Mouse (Mus musculus) embryonic facial prominence, embryonic 12.5 days (tissue): ENCODE measurements around the gene Crlf1. TPM values are rescaled to one million over a fixed set of nuclear protein-coding genes. Genes with fewer than 3 reads are reported as not detected.
A peak's percentile ranks its signal among the peaks of the same experiment; 100 is the strongest.

Experiments
- ATAC-seq: fragments of 200-750 bp; cut with Nextera tagmentation; 2 replicates; pipeline ENCODE4 v1.8.0; 2017; ENCODE audit not compliant: insufficient number of reproducible peaks, insufficient read depth, low FRiP score, low TSS enrichment
- H3K27ac ChIP-seq: fragments of 300-500 bp; sonication (generic); 2 replicates; pipeline ENCODE4 v1.5.1; 2016; ENCODE audit warnings: mild to moderate bottlenecking
- H3K27me3 ChIP-seq: fragments of 300-500 bp; sonication (generic); 2 replicates; pipeline ENCODE4 v1.6.1; 2016; ENCODE audit warnings: mild to moderate bottlenecking, moderate library complexity
- H3K36me3 ChIP-seq: fragments of 300-500 bp; sonication (generic); 2 replicates; pipeline ENCODE4 v1.6.1; 2016; ENCODE audit warnings: mild to moderate bottlenecking
- H3K4me1 ChIP-seq: fragments of 300-500 bp; sonication (generic); 2 replicates; pipeline ENCODE4 v1.6.1; 2016
- H3K4me2 ChIP-seq: fragments of 300-500 bp; sonication (generic); replicated peaks from 2 replicates; pipeline ENCODE4 v1.6.1; 2016; ENCODE audit warnings: mild to moderate bottlenecking, moderate library complexity
- H3K4me3 ChIP-seq: fragments of 300-500 bp; sonication (generic); 2 replicates; pipeline ENCODE4 v1.5.1; 2016; ENCODE audit warnings: mild to moderate bottlenecking
- H3K9ac ChIP-seq: fragments of 300-500 bp; sonication (generic); 2 replicates; pipeline ENCODE4 v1.6.1; 2016; ENCODE audit warnings: mild to moderate bottlenecking, moderate library complexity
- H3K9me3 ChIP-seq: fragments of 300-500 bp; sonication (generic); 2 replicates; pipeline ENCODE4 v1.6.1; 2016; ENCODE audit warnings: mild to moderate bottlenecking, moderate library complexity
- WGBS: fragments of 180-500 bp; shearing (Covaris S2); methylation state at CpG from one replicate; pipeline ENCODE4 v1.1.7; 2016; 5-methylcytosine and 5-hydroxymethylcytosine counted together
- polyA plus RNA-seq: library from polyadenylated mRNA; unstranded; fragments of >200 nt; fragmentation: Nextera tagmentation; extraction: Ambion mirVana; gene quantifications from 2 replicates; pipeline ENCODE4 v1.2.1, GENCODE M21; 2016

Gene Crlf1
- polyA plus RNA-seq, 1 experiment from 2014 or later: 74.4 TPM

- ATAC-seq: no peak
- Histone ChIP-seq H3K4me1 (no peaks in the 10 kb centered on the region), H3K4me2 (no peak overlapping the region), H3K27me3 (no peaks in the 10 kb centered on the region), H3K9ac (no peak overlapping the region), H3K36me3 (0 out of 2 replicates have a peak, but pooled peaks cover under 1% of the 10 kb centered on the region), H3K4me3 (no peak overlapping the region), H3K9me3 (no peaks in the 10 kb centered on the region), H3K27ac (no peak overlapping the region)
- 82% methylated on average over 9 of the region's 9 CpGs for WGBS
These were observed 32.4 kb upstream of the Crlf1 start for GRCm38 (mm10) chr8:70460606-70461005.

GRCm38 (mm10) chr8:70461765-70462515 is 31.0 kb upstream of the Crlf1 start:
- Histone ChIP-seq H3K9me3 (no peaks in the 10 kb centered on the region), H3K36me3 (peaks cover 9% of the 10 kb centered on the region; the same call in 1 of the 2 replicates), H3K9ac (no peak overlapping the region), H3K4me2 (no peak overlapping the region), H3K4me1 (peaks cover 5% of the 10 kb centered on the region; the same call in 1 of the 2 replicates), H3K4me3 (no peak overlapping the region), H3K27me3 (no peaks in the 10 kb centered on the region), H3K27ac (no peak overlapping the region)
- WGBS: 90% methylated on average over 16 of the region's 16 CpGs
- ATAC-seq: no peak

GRCm38 (mm10) chr8:70462516-70462813 is 30.5 kb upstream of the Crlf1 start:
- 94% methylated on average over 8 of the region's 8 CpGs for WGBS
- peaks cover 10% of the 10 kb centered on the region for H3K4me1 ChIP-seq
- H3K9ac ChIP-seq: no peak overlapping the region
- no peak overlapping the region for H3K4me2 ChIP-seq
- no peak for ATAC-seq
- H3K27me3 ChIP-seq: no peaks in the 10 kb centered on the region
- H3K9me3 ChIP-seq: no peaks in the 10 kb centered on the region
- H3K36me3 ChIP-seq: peaks cover 10% of the 10 kb centered on the region; the same call in 1 of the 2 replicates
- no peak overlapping the region for H3K27ac ChIP-seq
- no peak overlapping the region for H3K4me3 ChIP-seq

- ATAC-seq: no peak
- Histone ChIP-seq H3K9me3 (no peaks in the 10 kb centered on the region), H3K36me3 (peaks cover 11% of the 10 kb centered on the region; the same call in 1 of the 2 replicates), H3K4me2 (no peak overlapping the region), H3K27me3 (no peaks in the 10 kb centered on the region), H3K9ac (no peak overlapping the region), H3K4me1 (peaks cover 18% of the 10 kb centered on the region), H3K4me3 (no peak overlapping the region), H3K27ac (no peak overlapping the region)
- 91% methylated on average over 4 of the region's 4 CpGs for WGBS
These were observed 29.7 kb upstream of the Crlf1 start for GRCm38 (mm10) chr8:70463306-70463705.

GRCm38 (mm10) chr8:70464162-70464561 is 28.8 kb upstream of the Crlf1 start:
- Histone ChIP-seq H3K27ac (no peak overlapping the region), H3K9me3 (no peaks in the 10 kb centered on the region), H3K9ac (no peak overlapping the region), H3K4me3 (no peak overlapping the region), H3K4me1 (peaks cover 18% of the 10 kb centered on the region), H3K27me3 (no peaks in the 10 kb centered on the region), H3K36me3 (peaks cover 11% of the 10 kb centered on the region; the same call in 1 of the 2 replicates), H3K4me2 (no peak overlapping the region)
- WGBS: 83% methylated on average over 6 of the region's 6 CpGs
- no peak for ATAC-seq

GRCm38 (mm10) chr8:70465701-70466100 is 27.3 kb upstream of the Crlf1 start:
- no peak for ATAC-seq
- no peaks in the 10 kb centered on the region for H3K9me3 ChIP-seq
- H3K4me2 ChIP-seq: no peak overlapping the region
- H3K27ac ChIP-seq: no peak overlapping the region
- 94% methylated on average over 4 of the region's 4 CpGs for WGBS
- no peaks in the 10 kb centered on the region for H3K27me3 ChIP-seq
- H3K36me3 ChIP-seq: peaks cover 11% of the 10 kb centered on the region; the same call in 1 of the 2 replicates
- no peak overlapping the region for H3K9ac ChIP-seq
- no peak overlapping the region for H3K4me3 ChIP-seq
- peaks cover 18% of the 10 kb centered on the region for H3K4me1 ChIP-seq

GRCm38 (mm10) chr8:70466305-70466704 is 26.7 kb upstream of the Crlf1 start:
- H3K4me3 ChIP-seq: no peak overlapping the region
- no peak overlapping the region for H3K9ac ChIP-seq
- no peak for ATAC-seq
- peaks cover 11% of the 10 kb centered on the region; the same call in 1 of the 2 replicates for H3K36me3 ChIP-seq
- peaks cover 18% of the 10 kb centered on the region for H3K4me1 ChIP-seq
- H3K27me3 ChIP-seq: no peaks in the 10 kb centered on the region
- 86% methylated on average over 4 of the region's 4 CpGs for WGBS
- H3K27ac ChIP-seq: peak overlapping the region; percentile 12; the same call in 1 of the 2 replicates
- no peaks in the 10 kb centered on the region for H3K9me3 ChIP-seq
- H3K4me2 ChIP-seq: no peak overlapping the region

- Histone ChIP-seq H3K9me3 (no peaks in the 10 kb centered on the region), H3K4me2 (no peak overlapping the region), H3K36me3 (peaks cover 11% of the 10 kb centered on the region; the same call in 1 of the 2 replicates), H3K27ac (peak overlapping the region; percentile 12), H3K4me3 (no peak overlapping the region), H3K4me1 (peaks cover 18% of the 10 kb centered on the region), H3K9ac (no peak overlapping the region), H3K27me3 (no peaks in the 10 kb centered on the region)
- ATAC-seq: no peak
- 51% methylated on average over 11 of the region's 11 CpGs for WGBS
These were observed 26.2 kb upstream of the Crlf1 start for GRCm38 (mm10) chr8:70466771-70467170.

- Histone ChIP-seq H3K4me3 (no peak overlapping the region), H3K9ac (no peak overlapping the region), H3K4me1 (peaks cover 18% of the 10 kb centered on the region), H3K27ac (peak overlapping the region; percentile 12; the same call in 1 of the 2 replicates), H3K27me3 (no peaks in the 10 kb centered on the region), H3K36me3 (peaks cover 11% of the 10 kb centered on the region; the same call in 1 of the 2 replicates), H3K4me2 (no peak overlapping the region), H3K9me3 (no peaks in the 10 kb centered on the region)
- WGBS: 69% methylated on average over 5 of the region's 5 CpGs
- no peak for ATAC-seq
These were observed 25.7 kb upstream of the Crlf1 start for GRCm38 (mm10) chr8:70467229-70467725.

- no peak overlapping the region for H3K4me2 ChIP-seq
- no peak for ATAC-seq
- no peak overlapping the region for H3K4me3 ChIP-seq
- no peaks in the 10 kb centered on the region for H3K27me3 ChIP-seq
- peaks cover 11% of the 10 kb centered on the region; the same call in 1 of the 2 replicates for H3K36me3 ChIP-seq
- 65% methylated on average over 1 of the region's 1 CpGs for WGBS
- H3K9ac ChIP-seq: no peak overlapping the region
- no peaks in the 10 kb centered on the region for H3K9me3 ChIP-seq
- no peak overlapping the region for H3K27ac ChIP-seq
- H3K4me1 ChIP-seq: peaks cover 18% of the 10 kb centered on the region
These were observed 25.1 kb upstream of the Crlf1 start for GRCm38 (mm10) chr8:70467907-70468306.

GRCm38 (mm10) chr8:70468733-70469132 is 24.2 kb upstream of the Crlf1 start:
- no peaks in the 10 kb centered on the region for H3K9me3 ChIP-seq
- WGBS: 88% methylated on average over 4 of the region's 4 CpGs
- H3K4me2 ChIP-seq: no peak overlapping the region
- H3K9ac ChIP-seq: no peak overlapping the region
- H3K4me1 ChIP-seq: peaks cover 18% of the 10 kb centered on the region
- H3K36me3 ChIP-seq: peaks cover 11% of the 10 kb centered on the region; the same call in 1 of the 2 replicates
- H3K27ac ChIP-seq: no peak overlapping the region
- no peak overlapping the region for H3K4me3 ChIP-seq
- H3K27me3 ChIP-seq: no peaks in the 10 kb centered on the region
- ATAC-seq: no peak

GRCm38 (mm10) chr8:70469295-70469916 is 23.6 kb upstream of the Crlf1 start:
- H3K27me3 ChIP-seq: no peaks in the 10 kb centered on the region
- H3K4me3 ChIP-seq: no peak overlapping the region
- no peak for ATAC-seq
- H3K4me2 ChIP-seq: no peak overlapping the region
- no peaks in the 10 kb centered on the region for H3K9me3 ChIP-seq
- H3K27ac ChIP-seq: no peak overlapping the region
- 63% methylated on average over 10 of the region's 10 CpGs for WGBS
- H3K4me1 ChIP-seq: peaks cover 18% of the 10 kb centered on the region
- no peak overlapping the region for H3K9ac ChIP-seq
- H3K36me3 ChIP-seq: peaks cover 11% of the 10 kb centered on the region; the same call in 1 of the 2 replicates
